Mouse (Mus musculus): ENCODE data around the gene P4htm. TPM values are rescaled to one million over a fixed set of nuclear protein-coding genes. Genes with fewer than 3 reads are reported as not detected.

The P4htm gene
- polyA plus RNA-seq (2015; fragmentation: Nextera tagmentation; extraction: Ambion mirVana) = 5.6 and 7.9 TPM in 2 replicates

GRCm38 (mm10) chr9:108596998-108597764 lies at the start of gene P4htm:
Gene P4htm, minus strand, starts transcription at chr9:108597667.
- no peaks in the 10 kb centered on the region for H3K36me3 ChIP-seq (ENCODE audit: control insufficient read depth, insufficient read depth, low read length)
- H3K4me1 ChIP-seq (ENCODE audit: control insufficient read depth, insufficient read depth, low read length) = peaks cover 8% of the 10 kb centered on the region; the same call in 1 of the 2 replicates
- ATAC-seq (ENCODE audit: insufficient read depth, low FRiP score) = peak; percentile 81
- H3K9ac ChIP-seq (ENCODE audit: low read length) = peak within 1 kb of the TSS; percentile 76
- 3% methylated on average over 64 of the region's 69 CpGs for WGBS
- no peak within 1 kb of the TSS for H3K27ac ChIP-seq (ENCODE audit: low read length)
- H3K4me3 ChIP-seq (replicated peaks; ENCODE audit: low read length) = peak within 1 kb of the TSS; percentile 78
- peak within 1 kb of the TSS; percentile 96 for H3K4me2 ChIP-seq (ENCODE audit: low read depth, low read length)
- no peaks in the 10 kb centered on the region for H3K9me3 ChIP-seq (replicated peaks; ENCODE audit: control insufficient read depth, low read length)
- no peaks in the 10 kb centered on the region for H3K27me3 ChIP-seq (ENCODE audit: control insufficient read depth, insufficient read depth, low read length)

- no peak overlapping the region for H3K27ac ChIP-seq (ENCODE audit: low read length)
- H3K4me1 ChIP-seq (ENCODE audit: control insufficient read depth, insufficient read depth, low read length) = no peaks in the 10 kb centered on the region
- no peak overlapping the region for H3K9ac ChIP-seq (ENCODE audit: low read length)
- no peaks in the 10 kb centered on the region for H3K27me3 ChIP-seq (ENCODE audit: control insufficient read depth, insufficient read depth, low read length)
- no peak for ATAC-seq (ENCODE audit: insufficient read depth, low FRiP score)
- no peak overlapping the region for H3K4me2 ChIP-seq (ENCODE audit: low read depth, low read length)
- no peak overlapping the region for H3K4me3 ChIP-seq (replicated peaks; ENCODE audit: low read length)
- H3K9me3 ChIP-seq (replicated peaks; ENCODE audit: control insufficient read depth, low read length) = no peaks in the 10 kb centered on the region
- WGBS = 81% methylated on average over 2 of the region's 2 CpGs
- H3K36me3 ChIP-seq (ENCODE audit: control insufficient read depth, insufficient read depth, low read length) = 0 out of 2 replicates have a peak, but pooled peaks cover 3% of the 10 kb centered on the region
Observed at GRCm38 (mm10) chr9:108639825-108640224, 42.4 kb upstream of the P4htm start.

- H3K4me1 ChIP-seq (ENCODE audit: control insufficient read depth, insufficient read depth, low read length) = no peaks in the 10 kb centered on the region
- no peak overlapping the region for H3K4me2 ChIP-seq (ENCODE audit: low read depth, low read length)
- H3K27ac ChIP-seq (ENCODE audit: low read length) = no peak overlapping the region
- WGBS = 75% methylated on average over 2 of the region's 2 CpGs
- no peaks in the 10 kb centered on the region for H3K27me3 ChIP-seq (ENCODE audit: control insufficient read depth, insufficient read depth, low read length)
- no peak overlapping the region for H3K4me3 ChIP-seq (replicated peaks; ENCODE audit: low read length)
- no peak overlapping the region for H3K9ac ChIP-seq (ENCODE audit: low read length)
- no peaks in the 10 kb centered on the region for H3K9me3 ChIP-seq (replicated peaks; ENCODE audit: control insufficient read depth, low read length)
- no peak for ATAC-seq (ENCODE audit: insufficient read depth, low FRiP score)
- 0 out of 2 replicates have a peak, but pooled peaks cover 3% of the 10 kb centered on the region for H3K36me3 ChIP-seq (ENCODE audit: control insufficient read depth, insufficient read depth, low read length)
Observed at GRCm38 (mm10) chr9:108635415-108635814, 37.9 kb upstream of the P4htm start.

GRCm38 (mm10) chr9:108633846-108634245 lies 36.4 kb upstream of the P4htm start:
- no peaks in the 10 kb centered on the region for H3K9me3 ChIP-seq (replicated peaks; ENCODE audit: control insufficient read depth, low read length)
- H3K9ac ChIP-seq (ENCODE audit: low read length) = no peak overlapping the region
- no peak overlapping the region for H3K4me2 ChIP-seq (ENCODE audit: low read depth, low read length)
- WGBS = 75% methylated on average over 2 of the region's 2 CpGs
- H3K36me3 ChIP-seq (ENCODE audit: control insufficient read depth, insufficient read depth, low read length) = no peaks in the 10 kb centered on the region
- no peak overlapping the region for H3K4me3 ChIP-seq (replicated peaks; ENCODE audit: low read length)
- H3K27me3 ChIP-seq (ENCODE audit: control insufficient read depth, insufficient read depth, low read length) = no peaks in the 10 kb centered on the region
- H3K4me1 ChIP-seq (ENCODE audit: control insufficient read depth, insufficient read depth, low read length) = no peaks in the 10 kb centered on the region
- no peak for ATAC-seq (ENCODE audit: insufficient read depth, low FRiP score)
- H3K27ac ChIP-seq (ENCODE audit: low read length) = no peak overlapping the region

- no peak overlapping the region for H3K4me2 ChIP-seq (ENCODE audit: low read depth, low read length)
- H3K27ac ChIP-seq (ENCODE audit: low read length) = no peak overlapping the region
- no peaks in the 10 kb centered on the region for H3K27me3 ChIP-seq (ENCODE audit: control insufficient read depth, insufficient read depth, low read length)
- H3K4me3 ChIP-seq (replicated peaks; ENCODE audit: low read length) = no peak overlapping the region
- H3K4me1 ChIP-seq (ENCODE audit: control insufficient read depth, insufficient read depth, low read length) = no peaks in the 10 kb centered on the region
- 81% methylated on average over 5 of the region's 5 CpGs for WGBS
- no peak for ATAC-seq (ENCODE audit: insufficient read depth, low FRiP score)
- no peak overlapping the region for H3K9ac ChIP-seq (ENCODE audit: low read length)
- no peaks in the 10 kb centered on the region for H3K36me3 ChIP-seq (ENCODE audit: control insufficient read depth, insufficient read depth, low read length)
- H3K9me3 ChIP-seq (replicated peaks; ENCODE audit: control insufficient read depth, low read length) = no peaks in the 10 kb centered on the region
Observed at GRCm38 (mm10) chr9:108632375-108632774, 34.9 kb upstream of the P4htm start.

- WGBS = 69% methylated on average over 5 of the region's 5 CpGs
- no peaks in the 10 kb centered on the region for H3K9me3 ChIP-seq (replicated peaks; ENCODE audit: control insufficient read depth, low read length)
- H3K4me3 ChIP-seq (replicated peaks; ENCODE audit: low read length) = no peak overlapping the region
- H3K27me3 ChIP-seq (ENCODE audit: control insufficient read depth, insufficient read depth, low read length) = no peaks in the 10 kb centered on the region
- H3K4me1 ChIP-seq (ENCODE audit: control insufficient read depth, insufficient read depth, low read length) = no peaks in the 10 kb centered on the region
- H3K9ac ChIP-seq (ENCODE audit: low read length) = no peak overlapping the region
- no peak overlapping the region for H3K4me2 ChIP-seq (ENCODE audit: low read depth, low read length)
- no peaks in the 10 kb centered on the region for H3K36me3 ChIP-seq (ENCODE audit: control insufficient read depth, insufficient read depth, low read length)
- no peak overlapping the region for H3K27ac ChIP-seq (ENCODE audit: low read length)
- no peak for ATAC-seq (ENCODE audit: insufficient read depth, low FRiP score)
Observed at GRCm38 (mm10) chr9:108631631-108632256, 34.3 kb upstream of the P4htm start.

GRCm38 (mm10) chr9:108630683-108631082 lies 33.2 kb upstream of the P4htm start:
- Histone ChIP-seq H3K36me3 (ENCODE audit: control insufficient read depth, insufficient read depth, low read length) (no peaks in the 10 kb centered on the region), H3K4me1 (ENCODE audit: control insufficient read depth, insufficient read depth, low read length) (no peaks in the 10 kb centered on the region), H3K4me3 (replicated peaks; ENCODE audit: low read length) (no peak overlapping the region), H3K9me3 (replicated peaks; ENCODE audit: control insufficient read depth, low read length) (no peaks in the 10 kb centered on the region), H3K9ac (ENCODE audit: low read length) (no peak overlapping the region), H3K27ac (ENCODE audit: low read length) (no peak overlapping the region), H3K27me3 (ENCODE audit: control insufficient read depth, insufficient read depth, low read length) (no peaks in the 10 kb centered on the region), H3K4me2 (ENCODE audit: low read depth, low read length) (no peak overlapping the region)
- 74% methylated on average over 1 of the region's 1 CpGs for WGBS
- no peak for ATAC-seq (ENCODE audit: insufficient read depth, low FRiP score)

GRCm38 (mm10) chr9:108628141-108628540 lies 30.7 kb upstream of the P4htm start:
- Histone ChIP-seq H3K4me3 (replicated peaks; ENCODE audit: low read length) (no peak overlapping the region), H3K4me2 (ENCODE audit: low read depth, low read length) (no peak overlapping the region), H3K27me3 (ENCODE audit: control insufficient read depth, insufficient read depth, low read length) (no peaks in the 10 kb centered on the region), H3K9ac (ENCODE audit: low read length) (no peak overlapping the region), H3K9me3 (replicated peaks; ENCODE audit: control insufficient read depth, low read length) (no peaks in the 10 kb centered on the region), H3K4me1 (ENCODE audit: control insufficient read depth, insufficient read depth, low read length) (no peaks in the 10 kb centered on the region), H3K36me3 (ENCODE audit: control insufficient read depth, insufficient read depth, low read length) (no peaks in the 10 kb centered on the region), H3K27ac (ENCODE audit: low read length) (no peak overlapping the region)
- ATAC-seq (ENCODE audit: insufficient read depth, low FRiP score) = no peak
- WGBS = 76% methylated on average over 4 of the region's 4 CpGs

GRCm38 (mm10) chr9:108626498-108626897 lies 29.0 kb upstream of the P4htm start:
- H3K4me1 ChIP-seq (ENCODE audit: control insufficient read depth, insufficient read depth, low read length) = no peaks in the 10 kb centered on the region
- H3K36me3 ChIP-seq (ENCODE audit: control insufficient read depth, insufficient read depth, low read length) = no peaks in the 10 kb centered on the region
- no peak overlapping the region for H3K27ac ChIP-seq (ENCODE audit: low read length)
- H3K4me2 ChIP-seq (ENCODE audit: low read depth, low read length) = no peak overlapping the region
- no peaks in the 10 kb centered on the region for H3K9me3 ChIP-seq (replicated peaks; ENCODE audit: control insufficient read depth, low read length)
- no peak for ATAC-seq (ENCODE audit: insufficient read depth, low FRiP score)
- no peak overlapping the region for H3K9ac ChIP-seq (ENCODE audit: low read length)
- no peaks in the 10 kb centered on the region for H3K27me3 ChIP-seq (ENCODE audit: control insufficient read depth, insufficient read depth, low read length)
- WGBS = 59% methylated on average over 2 of the region's 2 CpGs
- H3K4me3 ChIP-seq (replicated peaks; ENCODE audit: low read length) = no peak overlapping the region
